Mouse (Mus musculus): ENCODE measurements around the gene Myo18a.

GRCm38 (mm10) chr11:77864771-77865170 lies 101.7 kb downstream of the Myo18a start:
- TF ChIP-seq MAFK (IDR thresholded peaks at IDR 0.05; ENCODE audit: insufficient read depth, low read depth, low read length): no peak
- no peak for TF ChIP-seq CHD2 (IDR thresholded peaks at IDR 0.05; ENCODE audit: low read depth, low read length)

Measured in ES-E14 (cell line).